Mouse (Mus musculus): ENCODE data around the gene Il7r. TPM values are rescaled to one million over a fixed set of nuclear protein-coding genes. Genes with fewer than 3 reads are reported as not detected.

The Il7r gene
- polyA plus RNA-seq, 1 experiment from 2014 or later: 0.44 TPM

- WGBS: 56% methylated on average over 7 of the region's 7 CpGs
- Histone ChIP-seq H3K27ac (ENCODE audit: low read depth, low read length) (no peak overlapping the region), H3K27me3 (replicated peaks; ENCODE audit: control insufficient read depth, insufficient read depth, low read length) (no peaks in the 10 kb centered on the region), H3K9me3 (ENCODE audit: control insufficient read depth) (no peaks in the 10 kb centered on the region), H3K9ac (ENCODE audit: low read depth, low read length) (no peak overlapping the region), H3K4me2 (replicated peaks; ENCODE audit: low read depth) (no peak overlapping the region), H3K4me1 (replicated peaks; ENCODE audit: control insufficient read depth, insufficient read depth, low read length) (no peaks in the 10 kb centered on the region), H3K4me3 (ENCODE audit: low read depth, low read length) (no peak overlapping the region), H3K36me3 (ENCODE audit: control insufficient read depth, insufficient read depth) (no peaks in the 10 kb centered on the region)
- TF ChIP-seq CTCF (IDR thresholded peaks at IDR 0.05; ENCODE audit: low read depth): no peak
- ATAC-seq: no peak
Measured at GRCm38 (mm10) chr15:9463521-9464027, 66.4 kb downstream of the Il7r start.

Other genes starting within 250 kb of the Il7r start
- not detected in 2 replicates for gene Ugt3a2, start 194.6 kb downstream of the Il7r start, polyA plus RNA-seq (2015; fragmentation: Nextera tagmentation; extraction: Ambion mirVana)
- gene Capsl, start 94.1 kb downstream of the Il7r start, polyA plus RNA-seq (2015; fragmentation: Nextera tagmentation; extraction: Ambion mirVana): 2.4 and 2.5 TPM in 2 replicates
- gene Spef2, start 218.7 kb upstream of the Il7r start, polyA plus RNA-seq (2015; fragmentation: Nextera tagmentation; extraction: Ambion mirVana): 0.04 and 0.05 TPM in 2 replicates